Mouse (Mus musculus): ENCODE data around the gene Spata13.

Spata13 gene

DNA sequence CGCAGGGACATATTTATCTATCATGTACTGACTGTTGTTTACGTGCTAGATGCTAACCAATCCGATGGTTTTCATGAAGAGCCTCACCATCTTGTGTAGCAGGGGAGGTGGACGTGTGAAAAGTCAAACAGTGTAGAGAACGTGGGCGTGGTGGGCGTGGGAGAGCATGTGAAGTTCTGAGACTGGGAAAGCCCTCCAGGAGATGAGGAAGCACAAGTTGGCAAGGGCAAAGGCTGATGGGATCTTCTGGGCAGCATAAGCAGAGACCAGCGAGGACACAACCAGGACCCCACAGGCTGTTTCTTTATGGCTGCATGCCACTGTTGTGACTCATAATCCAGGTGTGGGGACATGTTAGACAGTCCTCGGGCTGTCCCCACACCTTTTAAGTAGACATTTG lies 5.4 kb downstream of the Spata13 start:
- no peak for DNase-seq (ENCODE audit: low spot score)

DNA sequence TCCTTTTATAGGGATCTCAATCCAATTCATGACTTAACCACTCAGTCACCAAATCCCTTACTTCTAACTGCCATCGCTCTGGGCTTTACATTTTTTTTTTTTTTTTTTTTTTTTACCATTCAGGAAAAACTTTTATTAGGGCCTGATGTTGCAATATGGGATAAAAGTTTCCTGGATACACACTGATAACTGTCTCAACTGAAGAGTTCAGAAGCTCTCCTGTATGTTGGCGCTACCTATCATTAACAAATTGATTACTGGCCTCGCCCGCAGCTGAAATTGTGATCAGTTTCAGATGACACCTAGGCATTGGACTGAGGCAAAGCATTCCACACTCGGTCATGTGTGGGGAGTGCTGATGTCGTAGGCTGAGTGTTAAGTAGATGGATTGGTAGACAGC lies 7.3 kb downstream of the Spata13 start:
- no peak for DNase-seq (ENCODE audit: low spot score)

DNA sequence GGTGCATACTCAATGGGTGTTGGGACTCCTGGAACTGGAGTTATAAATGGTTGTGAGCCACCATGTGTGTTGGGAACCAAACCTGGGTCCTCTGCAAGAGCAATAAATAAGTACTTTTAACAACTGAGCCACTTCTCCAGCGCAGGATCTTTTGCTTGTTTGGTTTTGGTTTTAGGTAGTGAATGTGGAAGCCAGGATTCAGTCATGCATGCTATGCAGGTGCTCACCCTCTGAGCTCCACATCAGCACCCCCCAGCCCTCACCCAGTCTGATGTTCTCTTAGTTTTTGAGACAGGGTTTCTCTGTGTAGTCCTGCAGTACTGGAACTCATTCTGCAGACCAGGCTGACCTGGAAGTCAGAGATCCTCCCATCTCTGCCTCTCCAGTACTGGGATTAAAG lies 8.3 kb downstream of the Spata13 start:
- no peak for DNase-seq (ENCODE audit: low spot score)

DNA sequence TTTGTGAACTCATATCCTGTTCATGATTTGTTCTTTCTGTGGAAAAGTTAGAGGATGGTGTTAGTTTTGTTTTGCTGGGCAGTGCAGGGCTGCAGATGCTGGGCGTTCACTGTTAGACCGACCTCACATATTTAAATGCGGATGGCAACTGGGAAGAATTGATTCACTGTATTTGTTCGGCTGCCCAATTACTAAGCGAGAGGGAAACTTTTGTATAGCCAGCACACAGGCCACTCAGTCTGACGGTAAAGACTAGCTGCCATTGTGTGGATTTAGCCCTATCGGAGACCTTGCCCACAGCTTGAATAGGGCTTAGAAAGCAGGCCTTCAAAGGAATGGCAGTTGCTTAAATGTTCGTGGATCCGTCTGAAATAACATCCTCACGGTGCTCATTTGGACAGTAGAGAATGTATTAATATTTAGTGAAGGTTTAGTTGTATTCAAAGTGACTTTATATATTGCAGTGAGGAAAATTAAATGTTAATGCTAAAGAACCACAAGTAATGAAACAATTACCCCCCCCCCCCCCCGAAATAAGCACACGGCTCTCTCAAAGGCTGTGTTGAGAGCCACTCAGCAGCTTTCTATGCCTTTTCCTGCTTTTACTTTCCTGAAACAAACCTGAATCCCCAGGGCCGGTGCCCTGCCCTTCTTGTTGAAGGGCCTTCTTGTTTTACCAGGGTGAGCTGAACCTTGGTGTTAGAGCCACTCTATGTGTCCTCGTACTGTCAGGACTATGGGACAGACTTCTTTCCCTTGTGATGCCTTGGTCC lies 9.5 kb downstream of the Spata13 start:
- no peak for DNase-seq (ENCODE audit: low spot score)

DNA sequence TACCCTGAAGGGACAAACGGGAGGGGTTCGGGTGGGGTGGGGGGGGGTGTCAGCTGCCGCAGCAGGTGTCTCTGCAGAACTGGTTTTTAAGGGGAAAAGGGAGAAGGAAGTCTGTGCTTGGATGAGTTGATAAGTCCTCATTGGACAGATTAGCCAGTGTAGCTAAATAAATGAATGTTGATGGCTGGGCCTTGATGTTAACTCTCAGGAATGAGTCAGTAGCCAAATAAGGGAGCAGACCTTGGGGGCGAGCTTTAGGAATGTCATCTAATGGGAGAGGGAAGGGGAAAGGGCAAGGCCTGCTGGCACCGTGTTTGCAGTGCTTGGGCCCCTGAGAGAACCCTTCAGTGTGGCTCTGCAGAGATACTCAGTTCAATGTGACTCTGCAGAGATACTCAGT lies 12.6 kb downstream of the Spata13 start:
- no peak for DNase-seq (ENCODE audit: low spot score)

DNA sequence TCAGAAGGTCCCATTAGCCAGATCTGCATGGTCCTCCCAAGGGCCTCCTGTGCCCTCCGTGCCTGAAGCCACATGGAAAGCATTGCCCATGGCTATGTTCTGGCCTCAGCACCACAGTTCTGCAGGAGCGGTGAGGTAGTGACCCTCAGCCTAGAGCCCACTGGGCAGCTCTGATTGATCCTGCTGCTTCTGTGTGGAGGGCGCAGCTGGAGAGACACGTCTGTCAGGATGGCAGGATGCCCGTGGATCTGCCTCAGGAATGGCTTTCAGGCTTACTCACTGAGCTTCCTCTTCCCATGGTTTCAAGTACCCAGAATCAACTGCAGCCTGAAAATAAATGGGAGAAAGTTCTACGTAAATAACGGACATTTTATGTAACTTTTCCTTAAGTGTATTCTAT lies 14.1 kb downstream of the Spata13 start:
- DNase-seq (ENCODE audit: low spot score) = no peak

DNA sequence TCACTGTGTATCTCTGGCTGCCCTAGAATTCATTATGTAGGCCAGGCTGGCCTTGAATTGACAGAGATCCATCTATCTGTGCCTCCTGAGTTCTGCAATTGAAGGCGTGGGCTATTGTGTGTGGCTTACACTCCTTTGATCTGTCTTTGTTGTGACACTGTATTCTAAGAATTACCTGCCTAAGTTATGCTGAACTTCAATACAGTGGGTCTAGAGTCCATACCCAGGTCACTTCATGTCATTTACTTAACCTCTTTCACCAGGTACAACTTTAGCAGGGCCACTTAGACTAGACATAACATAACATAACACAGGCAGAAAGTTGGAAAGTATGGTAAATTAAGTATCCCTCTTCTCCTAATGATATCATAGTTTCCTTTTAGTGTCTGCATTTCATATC lies 15.2 kb downstream of the Spata13 start:
- DNase-seq (ENCODE audit: low spot score) = no peak

DNA sequence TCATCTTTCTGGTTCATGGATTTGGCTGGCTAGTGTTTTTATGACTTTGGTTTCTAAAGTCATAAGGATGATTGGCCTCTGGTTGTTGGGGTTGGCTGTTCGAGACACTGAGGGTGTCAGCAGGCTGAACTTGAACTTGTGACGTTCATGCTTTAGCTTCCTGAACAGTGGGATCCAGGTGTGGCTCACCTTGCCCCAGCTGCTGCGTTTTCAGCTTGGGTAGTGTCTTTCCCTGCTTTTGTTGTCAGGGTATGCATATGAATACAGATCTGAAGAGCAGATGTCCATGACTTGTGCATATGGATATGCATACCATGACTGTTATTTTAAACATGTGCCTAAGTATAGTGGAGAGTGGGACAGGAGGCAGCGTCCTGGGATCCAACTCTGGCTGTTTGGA lies 19.4 kb downstream of the Spata13 start:
- DNase-seq (ENCODE audit: low spot score) = no peak

DNA sequence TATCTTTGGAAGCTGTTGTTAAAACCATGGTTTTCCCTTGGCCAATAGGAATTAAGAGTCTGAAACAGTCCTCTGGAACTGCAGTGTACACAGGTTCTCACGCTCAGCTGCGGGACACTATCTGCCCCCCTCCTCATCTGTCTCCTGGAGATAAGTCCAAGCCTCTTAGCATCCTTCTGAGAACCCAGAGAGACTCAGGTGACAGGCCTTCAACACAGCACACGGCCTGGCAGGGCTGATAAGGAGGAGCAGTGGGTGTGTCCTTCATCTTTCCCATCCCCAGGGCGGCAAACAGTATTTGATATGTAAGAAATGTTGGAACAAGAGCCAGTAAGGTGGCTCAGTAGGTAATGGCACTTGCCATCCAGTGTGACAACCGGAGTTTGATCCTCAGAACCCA lies 20.2 kb downstream of the Spata13 start:
- peak; percentile 98 for DNase-seq (ENCODE audit: low spot score)

DNA sequence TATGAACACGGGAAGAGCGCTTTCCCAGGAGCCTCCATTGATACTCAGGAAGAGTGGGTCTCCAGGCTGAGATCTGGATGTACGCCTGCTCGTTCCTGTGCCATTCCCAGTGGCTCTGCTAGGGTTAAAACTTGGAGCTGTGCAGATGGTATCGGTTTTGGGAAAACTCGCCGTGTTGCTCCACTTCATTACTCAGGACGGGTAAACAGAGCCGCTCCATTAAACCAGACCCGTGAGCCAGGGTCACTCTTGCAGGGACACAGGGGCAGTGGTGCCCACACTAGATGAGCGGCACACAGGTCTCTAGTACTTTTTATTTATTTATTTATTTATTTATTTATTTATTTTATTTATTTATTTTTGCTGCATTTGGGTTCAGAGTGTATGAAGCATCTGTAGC lies 20.9 kb downstream of the Spata13 start:
- DNase-seq (ENCODE audit: low spot score) = no peak

DNA sequence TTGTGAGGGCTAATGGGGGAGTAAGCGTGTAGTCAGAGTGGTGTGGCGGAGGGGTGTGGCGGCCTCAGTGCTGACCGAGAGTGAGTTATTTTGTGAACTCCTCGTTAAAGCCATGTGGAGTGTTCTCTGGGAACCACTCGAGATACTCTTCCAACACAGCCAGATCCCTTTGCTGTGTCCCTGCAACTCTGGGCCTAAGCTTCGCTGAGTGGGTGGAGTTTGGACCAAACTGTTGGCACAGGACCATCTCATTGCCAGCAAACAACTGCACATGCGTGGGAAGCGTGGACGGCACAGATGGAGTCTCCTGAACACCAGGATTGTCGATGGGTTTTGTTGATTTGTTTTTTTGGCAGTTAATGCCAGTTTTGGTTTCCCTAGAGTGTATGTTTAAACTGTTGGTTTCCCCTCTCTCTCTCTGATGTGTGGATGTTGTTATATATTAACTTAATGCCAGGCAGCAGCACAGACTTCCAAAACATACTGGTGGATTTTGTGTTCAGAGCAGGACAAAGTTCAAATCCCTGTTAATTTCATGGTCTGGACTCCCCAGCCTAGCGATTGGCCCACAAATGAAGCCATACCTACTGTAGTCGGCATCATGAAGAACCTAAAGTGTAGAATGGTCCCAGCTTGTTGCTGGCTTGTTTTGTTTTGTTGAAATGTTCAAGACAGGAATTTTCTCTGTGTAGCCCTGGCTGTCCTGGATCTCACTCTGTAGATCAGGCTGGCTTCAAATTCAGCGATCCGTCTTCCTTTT lies 22.3 kb downstream of the Spata13 start:
- DNase-seq (ENCODE audit: low spot score) = no peak

DNA sequence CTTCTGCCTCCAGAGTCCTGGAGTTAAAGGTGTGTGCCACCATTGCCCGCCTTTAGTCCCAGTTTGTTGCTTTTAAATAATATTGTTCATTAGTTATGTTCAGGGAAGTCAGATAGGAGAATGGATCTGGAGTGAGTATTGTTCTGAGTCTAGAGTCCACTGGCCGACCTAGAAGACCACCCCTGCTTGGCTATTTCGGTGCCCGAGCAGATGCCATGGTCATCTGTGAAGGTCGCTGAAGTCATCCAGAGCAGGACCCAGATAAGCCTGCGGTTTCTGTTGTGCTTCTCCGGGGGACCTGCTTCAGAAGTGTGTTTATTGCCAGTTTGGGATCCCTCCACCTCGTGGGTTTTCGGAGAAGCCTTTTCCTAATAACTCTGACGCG lies 22.9 kb downstream of the Spata13 start:
- DNase-seq (ENCODE audit: low spot score) = no peak

DNA sequence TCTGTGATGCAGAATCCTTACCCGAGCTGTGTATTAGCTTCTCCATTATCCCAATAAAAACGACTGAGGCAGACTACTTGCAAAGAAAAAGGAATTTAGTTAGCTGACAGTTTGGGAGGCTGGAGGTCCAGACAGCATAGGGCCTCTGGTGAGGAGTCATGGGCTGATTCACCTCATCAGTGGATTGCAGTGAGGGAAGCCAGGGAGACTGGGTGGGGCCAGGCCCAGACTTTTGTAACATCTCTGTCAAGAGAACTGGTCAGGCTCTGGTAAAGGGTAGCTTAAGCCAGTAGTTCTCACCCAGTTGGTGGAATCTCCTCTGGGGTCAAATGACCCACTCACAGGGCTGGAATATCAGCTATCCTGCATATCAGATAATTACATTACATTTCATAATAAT lies 24.1 kb downstream of the Spata13 start:
- no peak for DNase-seq (ENCODE audit: low spot score)

DNA sequence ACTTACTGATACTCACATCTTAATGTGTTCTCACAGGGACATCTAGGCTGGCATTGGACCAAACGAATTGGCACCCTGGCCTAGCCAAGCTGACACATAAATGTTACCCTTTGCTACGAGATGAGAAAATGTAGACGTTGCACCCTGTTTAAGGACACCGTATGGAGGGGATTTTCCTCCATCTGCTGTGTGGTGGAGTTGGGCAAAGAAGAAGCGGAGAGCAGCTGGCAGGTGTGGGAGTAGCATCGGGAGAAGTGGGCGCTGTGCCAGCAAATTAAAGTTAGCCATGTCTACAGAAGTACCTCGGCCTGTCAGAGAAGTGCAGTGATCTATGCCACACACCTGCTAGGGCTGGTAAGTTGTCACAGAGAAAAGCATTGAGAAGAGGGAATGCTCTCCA lies 25.7 kb downstream of the Spata13 start:
- DNase-seq (ENCODE audit: low spot score) = no peak

DNA sequence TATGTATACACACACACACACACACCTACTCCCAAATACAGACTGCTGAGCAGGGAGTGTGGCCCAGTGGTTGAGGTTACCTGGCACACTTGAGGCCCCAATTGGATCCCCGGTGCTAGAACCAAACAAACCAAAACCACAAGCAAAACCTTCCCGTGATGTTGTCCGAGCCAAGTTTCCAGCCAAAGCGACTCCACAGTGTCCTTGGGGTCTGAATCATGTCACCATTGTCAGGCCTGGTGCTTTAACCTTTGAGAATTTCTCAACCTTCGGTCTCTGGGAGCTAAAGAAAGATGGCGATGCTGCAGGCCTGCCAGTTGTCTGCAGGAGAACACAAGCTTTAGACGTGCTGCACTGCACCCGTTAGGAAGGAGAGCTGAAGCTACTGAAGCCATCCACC lies 26.8 kb downstream of the Spata13 start:
- DNase-seq (ENCODE audit: low spot score) = no peak

DNA sequence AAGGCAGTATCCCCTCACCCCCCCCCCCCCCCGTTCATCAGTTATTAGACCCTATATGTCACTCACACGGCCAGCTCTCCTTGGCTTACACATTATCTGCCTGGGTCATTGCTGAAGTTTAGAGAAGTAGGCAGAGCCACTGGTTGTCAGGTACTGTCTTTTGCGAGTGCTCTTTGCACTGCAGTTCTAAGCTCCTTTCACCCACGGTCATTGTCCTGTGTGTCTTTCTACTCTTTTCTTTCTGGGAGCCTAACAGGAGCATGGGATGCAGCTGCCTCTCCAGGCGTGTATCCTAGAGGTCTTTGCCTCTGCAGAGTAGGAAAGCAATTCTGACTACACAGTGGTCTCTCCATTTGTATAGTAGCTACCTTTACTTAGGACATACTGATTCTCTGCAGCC lies 27.5 kb downstream of the Spata13 start:
- DNase-seq (ENCODE audit: low spot score) = no peak

DNA sequence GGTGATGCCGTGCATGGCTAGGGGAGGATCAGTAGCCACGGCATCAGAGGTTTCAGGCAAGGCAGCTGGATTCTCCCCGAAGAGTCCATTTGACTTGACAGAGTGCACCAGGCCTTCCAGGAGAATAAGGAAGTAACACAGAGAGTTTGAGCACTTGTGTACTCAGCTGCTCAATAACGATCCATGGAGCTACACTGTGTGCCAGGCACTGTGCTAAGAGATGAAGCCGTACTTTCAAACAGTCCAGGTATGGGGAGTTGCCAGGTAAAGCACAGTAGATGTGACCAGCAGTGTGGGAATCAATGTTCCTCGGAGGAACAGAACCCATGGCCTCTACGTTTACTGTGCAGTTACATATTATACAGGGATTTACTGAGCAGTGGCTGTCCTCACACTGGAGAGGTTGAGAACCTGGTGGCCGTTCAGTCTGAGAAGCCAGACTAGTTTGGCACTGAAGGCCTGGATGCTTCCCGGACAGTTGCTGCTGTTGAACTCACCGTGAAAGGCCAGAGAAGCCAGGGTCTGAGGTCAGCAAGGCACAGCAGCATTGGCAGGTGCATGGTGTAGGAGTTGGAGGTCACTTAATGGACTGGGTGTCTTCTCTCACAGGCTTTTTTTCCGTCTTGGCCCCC lies 29.6 kb downstream of the Spata13 start:
- no peak for DNase-seq (ENCODE audit: low spot score)

DNA sequence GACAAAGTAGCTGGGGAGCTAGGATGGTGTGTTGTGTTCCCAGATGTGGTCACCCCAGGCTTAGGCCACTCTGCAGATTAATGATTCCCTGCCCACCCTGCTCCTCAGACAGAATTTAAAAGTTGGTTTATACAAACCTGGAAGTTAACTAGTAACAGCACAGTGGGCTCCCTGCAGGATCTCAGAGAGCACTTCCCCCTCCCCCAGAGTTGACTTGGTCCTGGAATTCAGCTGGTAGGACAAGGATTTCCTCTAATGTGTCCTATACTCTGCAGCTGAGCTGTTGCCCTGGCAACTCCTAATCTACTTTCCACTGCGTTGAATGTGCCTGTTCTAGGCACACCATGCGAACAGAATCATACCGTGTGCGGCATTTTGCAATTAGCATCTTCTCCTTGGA lies 30.8 kb downstream of the Spata13 start:
- DNase-seq (ENCODE audit: low spot score) = no peak

DNA sequence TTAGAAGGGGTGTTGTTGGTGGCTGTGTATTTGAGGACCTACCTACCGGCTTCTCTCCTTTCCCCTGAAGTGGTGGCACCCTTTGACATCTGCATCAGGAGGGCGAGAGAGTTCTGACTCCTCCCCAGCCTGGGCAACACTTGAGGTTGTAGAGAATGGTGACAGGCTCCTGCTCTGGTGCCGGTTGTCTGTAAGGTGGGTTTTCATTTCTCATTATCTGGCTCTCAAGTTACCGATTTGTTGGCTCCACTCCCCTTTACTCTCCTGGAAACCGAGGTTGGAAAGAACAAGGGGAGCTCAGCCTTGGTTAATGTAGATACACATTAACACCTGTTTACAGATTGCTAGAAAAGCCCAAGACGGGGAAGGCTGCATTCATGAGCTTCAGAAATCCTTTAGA lies 31.5 kb downstream of the Spata13 start:
- DNase-seq (ENCODE audit: low spot score) = no peak

DNA sequence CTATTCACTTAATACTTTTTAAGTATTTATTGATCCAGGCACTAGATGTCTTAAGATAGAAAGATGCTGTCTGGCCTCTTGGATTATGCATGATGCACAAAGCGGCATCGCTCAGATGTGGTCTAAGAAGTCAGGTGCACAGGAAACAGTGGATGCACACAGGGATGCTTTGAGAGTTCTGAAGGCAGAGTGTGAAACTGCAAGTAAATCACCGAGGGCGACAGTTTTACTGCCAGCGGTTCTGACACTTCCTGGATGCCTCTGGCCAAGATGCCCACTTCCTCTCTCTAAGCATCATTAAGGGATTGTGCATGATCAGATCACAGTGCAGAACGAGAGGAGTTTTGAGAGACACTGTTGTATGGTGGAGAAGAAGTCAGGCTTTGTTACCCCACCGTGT lies 32.5 kb downstream of the Spata13 start:
- DNase-seq (ENCODE audit: low spot score) = no peak

DNA sequence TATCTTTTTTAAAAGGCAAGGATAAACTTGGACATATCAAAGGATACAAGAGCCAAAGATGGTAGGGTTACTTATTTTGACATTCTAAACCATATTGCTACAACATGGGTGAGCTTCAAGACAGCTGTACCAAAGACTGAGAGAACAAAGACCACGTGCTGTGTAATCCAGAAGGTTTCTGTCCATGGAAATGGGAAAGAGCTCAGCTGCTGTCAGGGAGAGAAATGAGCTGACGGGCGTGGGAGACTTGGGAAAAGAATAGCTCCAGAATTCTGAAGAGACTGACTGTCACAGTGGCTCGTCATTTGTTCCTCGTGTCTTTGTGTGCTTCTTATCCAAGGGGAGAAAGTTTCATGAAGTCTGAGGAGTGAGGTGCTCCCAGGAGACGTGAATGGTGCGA lies 36.4 kb downstream of the Spata13 start:
- DNase-seq (ENCODE audit: low spot score) = no peak

DNA sequence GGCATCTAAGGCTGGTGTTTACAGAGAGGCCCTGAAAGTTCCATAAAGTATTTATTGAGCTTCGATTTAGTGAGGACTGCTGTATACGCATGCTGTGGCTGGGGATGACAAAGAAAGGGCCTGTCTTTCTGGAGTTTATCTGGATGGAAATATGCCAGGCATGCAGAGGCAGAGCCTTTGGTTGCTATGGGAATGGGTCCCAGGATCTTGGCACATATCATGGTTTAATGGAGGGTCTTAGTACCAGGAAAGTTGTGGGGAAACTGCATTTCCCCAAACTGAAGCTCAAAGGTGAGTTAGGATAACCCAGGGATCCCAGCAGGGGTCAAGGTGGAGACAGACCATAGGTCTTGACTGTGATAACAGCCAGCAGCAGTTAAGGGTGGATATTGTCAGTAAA lies 37.7 kb downstream of the Spata13 start:
- DNase-seq (ENCODE audit: low spot score) = no peak

DNA sequence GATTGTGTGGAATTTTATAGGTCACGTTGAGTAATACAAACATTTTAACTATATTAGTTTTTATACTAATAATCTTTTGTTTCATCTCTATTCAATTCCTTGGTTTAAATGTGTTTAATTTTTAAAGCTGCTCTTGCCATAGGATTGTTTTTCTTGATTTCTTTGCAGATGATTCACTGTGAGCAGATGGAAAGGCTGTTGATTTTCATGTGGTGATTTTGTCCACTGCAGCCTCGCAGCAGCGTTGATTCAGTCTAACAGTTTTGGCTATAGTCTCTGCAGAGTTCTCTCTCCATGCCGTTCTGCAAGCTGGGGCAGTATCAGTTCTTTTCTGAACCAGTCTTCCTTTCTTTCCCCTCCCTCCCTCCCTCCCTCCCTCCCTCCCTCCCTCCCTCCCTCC lies 41.9 kb downstream of the Spata13 start:
- no peak for DNase-seq (ENCODE audit: low spot score)
